ENCODE assay signal across 29 mouse cellular contexts in the genomic region with DNA sequence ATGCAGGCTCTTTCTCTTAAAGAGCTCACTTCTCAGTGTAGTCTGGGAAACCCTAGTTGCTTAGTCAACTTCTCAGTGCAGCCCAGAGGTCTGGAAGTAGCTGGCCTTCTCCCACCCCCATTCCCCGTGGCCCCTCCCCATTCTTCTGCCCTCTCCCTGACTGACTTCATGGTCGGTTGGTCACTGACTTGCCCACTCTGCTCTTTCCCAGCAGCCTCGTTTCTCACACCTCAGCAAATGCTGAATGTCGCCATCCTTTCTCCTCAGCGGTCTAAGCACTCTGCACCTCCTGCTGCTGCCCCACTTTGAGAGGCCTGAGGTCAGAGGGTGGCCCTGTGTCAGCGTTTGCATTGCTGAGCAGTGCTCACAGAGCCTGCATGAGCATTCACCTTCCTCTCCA.
DNase-seq lines count a peak whose midpoint lies in the region; ATAC-seq and TF ChIP-seq lines count a peak whose summit lies in the region.
"Had no signal": no experiment of that assay in that cellular context is flagged by ENCODE, and none has a peak within 500 bp of the region (broad histone marks: within the 10 kb centered on the region; RNA-seq: fewer than 3 reads in every experiment).

No protein-coding gene starts in this region.

- H3K27me3 ChIP-seq in kidney, adult 2 months (replicated peaks; ENCODE audit: control insufficient read depth, insufficient read depth, low read length): no peaks in the 10 kb centered on the region; the same call in 1 of the 2 replicates
- H3K27me3 ChIP-seq in kidney, embryonic 14.5 days (ENCODE audit: control insufficient read depth, insufficient read depth, low read length): no peaks in the 10 kb centered on the region
- no peaks in the 10 kb centered on the region for H3K27me3 ChIP-seq in forebrain, embryonic 15.5 days
- H3K27me3 ChIP-seq: heart, embryonic 13.5 days; liver, embryonic 15.5 days; lung, embryonic 15.5 days; neural tube, embryonic 15.5 days had no signal

- DNase-seq in kidney, adult 2 months: peak; percentile 64
- peak; percentile 62 for DNase-seq in kidney, postnatal 14 days
- peak; percentile 44 for DNase-seq in retina, embryonic 14.5 days (ENCODE audit: low spot score)
- DNase-seq in gastrocnemius, adult 18-20 months (ENCODE audit: low spot score): no peak
- no peak for DNase-seq in layer of hippocampus, adult 11-12 months (ENCODE audit: low spot score)
- DNase-seq: adrenal gland, adult 2 months; adrenal gland, postnatal 36 days; B cell, adult 2 months; cerebellum, adult 2 months; cerebellum, postnatal 25 days; gastrocnemius, adult 2 months; gastrocnemius, postnatal 36 days; heart, adult 2 months; heart, postnatal 10 days; lung, postnatal 4 days; midbrain, embryonic 14.5 days; right cerebral cortex, adult 18-20 months; thymus, adult 18-20 months; thymus, postnatal 4 days had no signal

- no peaks in the 10 kb centered on the region for H3K36me3 ChIP-seq in kidney, adult 2 months (ENCODE audit: control insufficient read depth, insufficient read depth, low read length)
- no peaks in the 10 kb centered on the region for H3K36me3 ChIP-seq in kidney, embryonic 14.5 days (ENCODE audit: control insufficient read depth, insufficient read depth, low read length)
- H3K36me3 ChIP-seq in forebrain, embryonic 15.5 days: no peaks in the 10 kb centered on the region
- H3K36me3 ChIP-seq: heart, embryonic 13.5 days; limb, embryonic 12.5 days; liver, embryonic 15.5 days; lung, embryonic 15.5 days; neural tube, embryonic 15.5 days had no signal

- no peak for TF ChIP-seq POLR2A in kidney, adult 2 months (IDR thresholded peaks at IDR 0.05; ENCODE audit: low read depth, low read length)

- peak; percentile 81 for ATAC-seq in kidney, embryonic 14.5 days (ENCODE audit: low FRiP score, low TSS enrichment)
- no peak for ATAC-seq in forebrain, embryonic 15.5 days (replicated peaks)
- ATAC-seq: forebrain, embryonic 14.5 days; hindbrain, embryonic 16.5 days had no signal

- no peak overlapping the region for H3K27ac ChIP-seq in kidney, adult 2 months (ENCODE audit: insufficient read depth, low read depth, low read length)
- no peak overlapping the region for H3K27ac ChIP-seq in kidney, embryonic 14.5 days (ENCODE audit: low read depth, low read length)
- no peak overlapping the region for H3K27ac ChIP-seq in forebrain, embryonic 15.5 days (replicated peaks)
- H3K27ac ChIP-seq: gastrocnemius, adult 2 months; heart, adult 2 months; heart, embryonic 13.5 days; limb, embryonic 12.5 days; liver, embryonic 15.5 days; lung, embryonic 15.5 days; neural tube, embryonic 15.5 days; stomach, postnatal 0 days had no signal

- 14% methylated on average over 6 of the region's 6 CpGs for WGBS in kidney, adult 2 months
- WGBS in kidney, embryonic 14.5 days: 10% methylated on average over 6 of the region's 6 CpGs
- WGBS in forebrain, embryonic 15.5 days: 18% methylated on average over 6 of the region's 6 CpGs

- no peak overlapping the region for H3K4me3 ChIP-seq in kidney, adult 2 months (ENCODE audit: insufficient read depth, low read depth, low read length)
- no peak overlapping the region for H3K4me3 ChIP-seq in kidney, embryonic 14.5 days (ENCODE audit: low read length)
- no peak overlapping the region for H3K4me3 ChIP-seq in forebrain, embryonic 15.5 days
- H3K4me3 ChIP-seq: gastrocnemius, adult 2 months; heart, adult 2 months; heart, embryonic 13.5 days; limb, embryonic 12.5 days; liver, embryonic 15.5 days; lung, embryonic 15.5 days; neural tube, embryonic 15.5 days had no signal

- H3K4me1 ChIP-seq in kidney, adult 2 months (ENCODE audit: control insufficient read depth, insufficient read depth, low read length): no peaks in the 10 kb centered on the region
- 0 out of 2 replicates have a peak, but pooled peaks cover 9% of the 10 kb centered on the region for H3K4me1 ChIP-seq in kidney, embryonic 14.5 days (ENCODE audit: control insufficient read depth, insufficient read depth, low read length)
- peaks cover 3% of the 10 kb centered on the region for H3K4me1 ChIP-seq in forebrain, embryonic 15.5 days
- H3K4me1 ChIP-seq: liver, embryonic 15.5 days; lung, embryonic 15.5 days had no signal

- H3K9ac ChIP-seq in kidney, embryonic 14.5 days (ENCODE audit: low read depth, low read length): no peak overlapping the region
- H3K9ac ChIP-seq in forebrain, embryonic 15.5 days (replicated peaks): no peak overlapping the region
- H3K9ac ChIP-seq: heart, embryonic 13.5 days; limb, embryonic 12.5 days; liver, embryonic 15.5 days; lung, embryonic 15.5 days; neural tube, embryonic 15.5 days had no signal

- TF ChIP-seq CTCF in kidney, adult 2 months (conservative IDR thresholded peaks at IDR 0.05; ENCODE audit: insufficient read depth, insufficient read length, low read depth, low read length): no peak

- no peaks in the 10 kb centered on the region for H3K9me3 ChIP-seq in kidney, embryonic 14.5 days (ENCODE audit: control insufficient read depth, low read length)
- no peaks in the 10 kb centered on the region for H3K9me3 ChIP-seq in forebrain, embryonic 15.5 days
- H3K9me3 ChIP-seq: heart, embryonic 13.5 days; limb, embryonic 12.5 days; liver, embryonic 15.5 days; lung, embryonic 15.5 days; neural tube, embryonic 15.5 days had no signal

- no peak overlapping the region; the same call in 1 of the 2 replicates for H3K4me2 ChIP-seq in kidney, embryonic 14.5 days (replicated peaks; ENCODE audit: low read depth, low read length)
- H3K4me2 ChIP-seq in forebrain, embryonic 15.5 days (replicated peaks): no peak overlapping the region
- H3K4me2 ChIP-seq: heart, embryonic 13.5 days; limb, embryonic 12.5 days; liver, embryonic 15.5 days; lung, embryonic 15.5 days; neural tube, embryonic 15.5 days had no signal

Comparison
In these comparisons a context has a peak if more than half of its experiments do, and no peak if none do; other contexts are left out.
1. DNase-seq: peak in kidney, adult 2 months (single experiment), kidney, postnatal 14 days (single experiment) and retina, embryonic 14.5 days (single experiment); none in gastrocnemius, adult 18-20 months (single experiment) and layer of hippocampus, adult 11-12 months (single experiment).